Mouse (Mus musculus) cerebellum, adult 11-12 months (tissue): ENCODE results near the gene Pxn.
A peak's percentile ranks its signal among the peaks of the same experiment; 100 is the strongest.

ENCODE experiments used
- DNase-seq: peaks from one replicate; pipeline ENCODE4 v3.0.0; 2022

Gene Pxn

DNA sequence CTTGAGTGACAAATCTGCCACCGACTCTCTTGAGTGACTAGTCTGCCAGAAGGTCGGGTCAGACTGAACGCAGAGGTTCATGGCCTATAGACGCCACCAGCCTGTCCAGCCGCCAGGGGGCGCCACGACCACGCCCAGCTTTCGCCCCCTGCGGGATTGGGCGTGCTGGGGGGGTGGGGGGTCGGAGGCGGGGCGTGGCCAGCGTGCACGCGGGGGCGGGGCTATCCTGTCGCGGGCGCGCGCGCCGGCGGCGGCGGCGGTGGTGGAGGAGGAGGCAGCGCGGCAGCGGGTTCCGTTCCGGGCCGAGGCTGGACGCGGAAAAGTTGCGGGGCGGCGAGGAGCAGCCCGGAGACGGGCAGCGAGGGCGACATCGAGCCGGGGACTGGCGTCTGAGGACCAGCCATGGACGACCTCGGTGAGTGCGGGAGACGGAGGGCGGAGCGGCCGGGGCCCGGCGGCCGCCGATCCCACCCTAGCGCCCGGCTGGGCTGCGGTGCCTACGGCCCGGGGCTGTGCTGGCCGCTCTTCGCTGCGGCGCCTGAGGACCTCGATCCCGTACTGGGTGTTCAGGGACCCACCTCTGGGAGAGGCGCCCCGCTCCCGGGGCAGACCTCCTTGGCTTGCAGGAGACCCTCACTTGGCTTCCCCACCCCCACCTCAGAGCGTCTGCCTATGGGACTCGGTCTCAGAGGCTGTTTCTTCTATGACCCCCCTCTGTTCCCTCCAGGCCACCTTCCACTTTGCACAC is at the start of gene Pxn:
Gene Pxn (plus strand): TSS at position 223 of the 748 bp plus-strand sequence.
- peak; percentile 90 for DNase-seq

DNA sequence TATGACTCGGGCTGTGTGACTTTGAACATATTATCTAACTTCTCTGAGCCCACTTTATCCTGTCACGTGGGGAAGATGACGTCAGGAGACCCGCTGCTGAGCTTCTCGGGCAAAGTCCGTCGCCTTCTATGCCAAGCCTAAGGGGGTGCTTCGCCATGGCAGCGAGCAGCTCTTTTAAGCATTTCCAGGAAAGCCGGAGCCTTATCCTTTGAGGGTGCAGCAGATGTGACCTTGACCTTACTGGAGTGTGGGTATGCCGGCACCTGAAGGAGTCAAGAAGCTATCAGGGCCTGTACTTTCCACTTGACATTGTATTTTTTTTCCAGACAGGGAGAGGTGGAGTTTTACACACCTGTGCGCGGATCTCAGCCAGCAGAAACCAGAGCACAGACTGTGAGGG is 47.6 kb upstream of the Pxn start:
- DNase-seq: no peak

DNA sequence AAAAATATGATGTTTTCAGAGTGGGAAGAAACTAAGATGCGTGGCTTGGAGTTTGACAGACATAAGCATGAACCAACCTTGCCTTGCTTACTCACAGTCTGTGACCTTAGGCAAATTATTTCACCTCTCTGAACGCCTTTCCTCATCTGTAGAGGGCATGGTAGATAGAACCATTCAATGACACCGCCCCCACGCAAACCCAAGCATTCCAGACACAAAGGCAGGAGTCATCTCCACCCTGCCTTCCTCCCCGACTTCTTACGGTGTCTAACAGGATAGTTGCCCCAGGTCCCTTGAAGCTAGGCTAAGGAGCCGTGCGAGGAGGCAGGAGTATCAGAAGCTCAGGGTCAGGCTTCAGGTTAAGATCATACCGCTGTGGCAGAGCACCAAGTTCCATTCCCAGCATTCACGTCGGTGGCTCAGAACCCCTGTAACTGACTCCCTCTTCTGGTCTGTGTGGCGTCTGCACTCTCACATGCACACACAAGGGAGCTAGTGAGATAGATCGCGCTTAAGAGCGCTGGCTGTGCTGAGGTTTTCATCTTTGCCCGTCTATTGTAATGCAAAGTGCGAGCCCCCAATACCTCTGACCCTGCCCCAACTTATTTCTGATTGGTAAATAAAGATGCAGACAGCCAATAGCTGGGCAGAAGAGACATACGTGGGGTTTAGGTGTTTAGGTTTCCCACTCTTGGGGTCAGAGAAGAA is 41.9 kb upstream of the Pxn start:
- no peak for DNase-seq

DNA sequence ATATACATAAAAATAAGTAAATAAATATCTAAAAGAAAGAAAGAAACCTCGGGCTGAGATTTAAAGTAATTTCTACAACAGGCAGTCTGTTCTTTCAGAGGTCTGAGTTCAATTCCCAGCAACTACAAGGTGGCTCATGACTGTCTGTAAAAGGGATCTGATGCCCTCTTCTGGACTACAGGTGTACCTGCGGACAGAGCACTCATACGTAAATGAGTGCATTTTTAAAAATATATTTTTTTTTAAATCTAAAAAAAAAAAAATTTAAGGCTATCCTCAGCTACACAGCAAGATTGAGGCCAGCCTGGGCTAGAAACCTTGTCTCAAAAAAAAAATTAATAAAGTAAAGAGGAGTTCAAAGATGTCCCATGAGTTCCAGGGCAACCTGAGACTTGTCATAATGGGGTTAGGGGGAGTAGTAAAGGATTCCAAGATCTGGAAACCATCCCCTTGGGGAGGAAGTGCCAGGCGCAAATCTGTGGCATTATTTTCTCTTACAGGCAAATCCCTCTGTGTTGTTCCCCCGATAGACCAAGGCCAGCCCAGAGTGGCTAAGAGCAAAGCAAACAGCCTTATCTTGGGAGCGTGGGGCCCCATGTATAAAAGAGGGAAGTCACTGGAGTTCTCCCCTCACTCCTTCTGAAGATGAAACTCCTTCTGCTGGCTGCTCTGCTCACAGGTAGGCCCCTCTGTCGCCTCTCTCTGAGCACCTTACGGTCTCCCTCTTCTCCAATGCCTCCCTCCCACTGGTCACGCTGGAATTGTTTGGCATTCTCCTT is 40.6 kb upstream of the Pxn start, which contains the start of gene Pla2g1b:
Gene Pla2g1b (plus strand): TSS at position 621 of the 779 bp plus-strand sequence.
- DNase-seq: no peak

DNA sequence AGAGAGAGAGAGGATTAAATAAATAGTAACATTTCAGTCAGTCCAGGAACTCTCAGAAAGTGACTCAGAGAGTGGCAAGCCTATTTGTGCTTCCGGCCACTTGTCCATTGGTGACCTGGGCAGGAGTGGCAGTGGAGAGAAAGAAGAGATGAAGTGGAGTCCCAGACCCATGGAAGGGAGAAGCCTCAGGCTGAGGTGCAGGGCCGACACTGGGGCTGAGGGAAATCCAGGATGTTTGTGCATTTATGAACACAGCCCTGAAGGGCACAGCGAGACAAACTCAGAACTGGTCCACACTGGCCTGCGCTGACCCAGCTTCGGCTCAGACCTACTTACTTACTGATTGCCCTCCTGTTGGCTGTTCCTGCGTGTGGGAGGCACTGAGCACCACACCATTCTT is 36.7 kb upstream of the Pxn start:
- DNase-seq: no peak

DNA sequence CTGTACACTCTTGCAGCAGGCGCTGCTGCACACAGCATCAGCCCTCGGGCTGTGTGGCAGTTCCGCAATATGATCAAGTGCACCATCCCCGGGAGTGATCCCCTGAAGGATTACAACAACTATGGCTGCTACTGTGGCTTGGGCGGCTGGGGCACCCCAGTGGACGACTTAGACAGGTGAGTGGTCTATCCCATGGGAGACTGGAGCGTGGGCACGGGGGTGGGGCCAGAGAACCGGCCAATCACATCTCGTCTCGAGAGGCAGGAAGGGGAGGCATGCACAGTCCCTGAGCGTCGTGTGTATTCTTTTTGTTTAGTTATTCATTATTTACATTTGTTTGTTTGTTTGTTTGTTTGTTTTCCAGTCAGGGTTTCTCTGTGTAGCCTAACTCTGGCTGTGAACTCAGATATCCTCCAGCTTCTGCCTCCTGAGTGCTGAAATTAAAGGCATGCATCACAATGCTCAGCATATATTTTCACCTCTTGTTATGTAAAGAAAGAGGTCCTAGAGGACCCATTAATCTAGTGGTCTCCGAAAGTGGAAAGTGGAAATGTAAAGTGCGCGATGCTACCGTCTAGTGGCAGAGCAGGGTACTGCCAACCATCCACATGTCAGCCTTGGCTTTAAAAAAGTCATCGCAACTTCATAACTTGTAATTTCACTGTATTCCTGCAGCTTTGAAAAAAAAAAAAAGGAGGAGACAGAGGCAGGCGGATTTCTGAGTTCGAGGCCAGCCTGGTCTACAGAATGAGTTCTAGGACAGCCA is 35.5 kb upstream of the Pxn start:
- DNase-seq: no peak

DNA sequence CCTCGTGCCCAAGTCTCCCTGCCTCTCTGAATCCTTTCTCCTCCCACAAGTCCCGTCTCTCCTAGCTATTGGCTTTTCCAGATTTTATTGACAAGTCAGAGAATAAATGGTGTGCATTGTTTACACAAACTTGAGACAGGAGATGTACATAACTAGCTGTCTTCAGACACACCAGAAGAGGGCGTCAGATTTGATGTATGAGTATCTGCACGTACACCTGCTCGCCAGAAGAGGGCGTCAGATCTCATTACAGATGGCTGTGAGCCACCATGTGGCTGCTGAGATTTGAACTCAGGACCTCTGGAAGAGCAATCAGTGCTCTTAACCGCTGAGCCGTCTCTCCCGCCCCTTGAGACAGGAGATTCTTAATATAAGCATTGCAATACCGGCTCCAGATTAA is 33.3 kb upstream of the Pxn start:
- no peak for DNase-seq

DNA sequence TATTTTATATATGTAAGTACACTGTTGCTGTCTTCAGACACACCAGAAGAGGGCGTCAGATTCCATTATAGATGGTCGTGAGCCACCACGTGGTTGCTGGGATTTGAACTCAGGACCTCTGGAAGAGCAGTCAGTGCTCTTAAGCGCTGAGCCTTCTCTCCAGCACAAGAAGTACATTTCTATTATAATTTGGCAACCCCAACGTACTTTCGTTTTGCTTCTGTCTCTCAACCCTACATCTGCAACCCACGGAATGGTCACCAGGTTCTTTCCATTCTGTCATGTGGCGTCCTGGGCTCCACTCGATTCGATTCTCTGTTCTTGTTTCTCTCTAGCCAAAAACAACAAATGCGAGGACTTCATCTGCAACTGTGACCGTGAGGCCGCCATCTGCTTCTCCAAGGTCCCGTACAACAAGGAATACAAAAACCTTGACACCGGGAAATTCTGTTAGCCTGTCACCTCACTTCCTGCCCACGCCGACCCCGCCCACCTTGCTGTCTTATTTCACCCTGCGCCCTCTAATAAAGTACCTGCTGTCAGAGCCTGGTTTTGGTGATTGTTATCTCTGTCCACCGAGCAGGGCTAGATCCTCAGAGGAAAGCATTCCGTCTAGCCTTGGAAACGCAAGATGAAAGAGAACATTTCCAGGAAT is 32.2 kb upstream of the Pxn start:
- DNase-seq: no peak

DNA sequence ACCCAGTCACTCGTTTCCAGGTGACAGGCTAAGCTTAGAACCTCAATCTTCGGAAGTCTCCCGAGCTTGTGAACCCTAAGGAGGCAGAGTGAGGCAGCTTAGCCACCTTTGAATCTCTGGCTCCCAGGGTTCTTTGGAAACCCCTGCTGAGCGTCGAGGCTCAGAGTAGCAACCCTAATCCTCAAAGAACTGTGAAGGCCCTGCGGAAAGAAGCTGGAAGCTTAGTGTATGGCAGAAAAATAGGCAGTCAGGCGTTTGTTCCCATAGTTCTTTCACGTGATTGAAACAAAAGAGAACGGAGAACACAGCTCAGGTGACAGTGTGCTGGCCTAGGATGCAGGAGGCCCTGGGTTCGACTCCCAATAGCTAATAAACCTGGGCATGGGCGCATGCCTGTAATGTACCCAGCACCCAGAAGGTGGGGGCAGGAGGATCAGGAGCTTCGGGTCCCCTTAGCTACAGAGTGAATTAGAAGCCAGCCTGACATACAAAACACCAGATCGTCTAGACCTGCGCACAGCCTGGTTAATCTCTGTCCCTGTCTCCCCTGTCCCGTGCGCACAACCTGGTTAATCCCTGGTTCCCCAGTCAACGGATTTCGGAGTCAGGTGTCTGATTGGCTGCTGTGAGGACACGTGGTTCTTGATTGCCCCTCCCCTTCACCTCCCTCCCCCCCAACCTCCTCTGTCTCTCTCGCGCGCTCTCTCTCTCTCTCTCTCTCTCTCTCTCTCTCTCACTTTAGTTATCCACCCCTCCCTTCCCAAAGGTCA is 31.0 kb upstream of the Pxn start:
- peak; percentile 60 for DNase-seq

DNA sequence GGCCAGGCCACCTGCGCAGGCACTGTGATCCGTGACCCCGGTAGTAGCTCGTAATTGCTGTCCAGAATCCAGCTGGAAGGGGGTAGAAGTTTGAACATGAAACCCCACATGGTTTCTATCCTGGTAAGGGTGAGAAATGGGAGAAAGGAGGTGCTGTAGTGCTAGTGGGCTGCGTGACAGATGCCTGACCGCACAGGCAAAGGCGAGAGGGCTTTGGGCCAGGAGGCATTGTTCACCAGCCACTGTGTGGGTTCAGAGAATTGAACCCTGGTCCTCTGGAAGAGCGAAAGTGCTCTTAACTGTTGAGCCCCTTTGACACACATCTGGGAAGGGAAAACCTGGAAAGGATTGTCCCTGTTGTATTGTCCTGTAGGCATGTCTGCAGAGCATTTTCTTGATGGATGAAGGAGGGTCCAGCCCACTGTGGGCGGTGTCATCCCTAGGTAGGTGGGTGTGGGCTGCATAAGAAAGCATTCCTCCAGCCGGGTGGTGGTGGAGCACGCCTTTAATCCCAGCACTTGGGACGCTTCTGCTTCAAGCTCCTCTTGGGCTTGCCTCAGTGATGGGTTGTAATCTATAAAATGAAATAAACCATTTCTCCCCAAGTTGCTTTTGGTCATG is 30.3 kb upstream of the Pxn start:
- peak; percentile 35 for DNase-seq

DNA sequence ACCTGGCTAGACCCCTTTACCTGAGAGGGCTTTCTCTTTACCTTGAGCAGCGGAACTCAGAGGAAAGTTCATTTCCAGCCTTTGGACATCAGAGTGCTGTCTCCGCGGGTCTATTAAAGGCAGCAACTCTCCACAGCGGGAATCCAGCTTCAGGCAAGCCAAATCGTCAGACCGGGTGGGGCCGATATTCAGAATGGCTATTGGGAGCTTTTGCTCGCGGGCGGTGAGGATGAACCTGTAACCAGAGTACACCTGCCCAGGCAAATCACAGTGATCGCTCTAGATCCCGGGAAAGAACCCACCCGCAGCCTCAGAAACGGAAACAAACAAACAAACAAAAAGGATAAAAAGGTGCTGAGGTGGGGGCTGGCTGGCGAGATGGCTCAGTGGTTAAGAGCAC is 26.9 kb upstream of the Pxn start:
- no peak for DNase-seq

DNA sequence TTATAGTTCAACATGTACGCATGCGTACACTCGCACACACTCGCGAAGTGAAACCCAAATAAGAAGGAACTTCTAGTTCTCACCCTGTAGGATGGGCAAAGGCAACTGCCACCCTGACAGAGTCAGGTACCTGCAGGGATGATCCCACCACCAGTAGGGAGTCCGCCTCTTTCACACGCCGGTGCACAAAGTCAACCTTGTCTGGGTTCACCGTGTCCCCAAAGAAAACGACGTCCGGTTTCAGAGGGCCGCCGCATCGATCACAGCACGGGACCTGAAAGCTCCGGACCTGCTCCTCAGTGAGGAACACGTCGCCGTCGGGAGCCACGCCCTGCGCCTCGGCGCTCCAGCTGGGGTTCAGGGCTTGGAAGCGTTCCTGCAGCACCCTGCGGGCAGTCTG is 26.4 kb upstream of the Pxn start:
- DNase-seq: peak; percentile 61

DNA sequence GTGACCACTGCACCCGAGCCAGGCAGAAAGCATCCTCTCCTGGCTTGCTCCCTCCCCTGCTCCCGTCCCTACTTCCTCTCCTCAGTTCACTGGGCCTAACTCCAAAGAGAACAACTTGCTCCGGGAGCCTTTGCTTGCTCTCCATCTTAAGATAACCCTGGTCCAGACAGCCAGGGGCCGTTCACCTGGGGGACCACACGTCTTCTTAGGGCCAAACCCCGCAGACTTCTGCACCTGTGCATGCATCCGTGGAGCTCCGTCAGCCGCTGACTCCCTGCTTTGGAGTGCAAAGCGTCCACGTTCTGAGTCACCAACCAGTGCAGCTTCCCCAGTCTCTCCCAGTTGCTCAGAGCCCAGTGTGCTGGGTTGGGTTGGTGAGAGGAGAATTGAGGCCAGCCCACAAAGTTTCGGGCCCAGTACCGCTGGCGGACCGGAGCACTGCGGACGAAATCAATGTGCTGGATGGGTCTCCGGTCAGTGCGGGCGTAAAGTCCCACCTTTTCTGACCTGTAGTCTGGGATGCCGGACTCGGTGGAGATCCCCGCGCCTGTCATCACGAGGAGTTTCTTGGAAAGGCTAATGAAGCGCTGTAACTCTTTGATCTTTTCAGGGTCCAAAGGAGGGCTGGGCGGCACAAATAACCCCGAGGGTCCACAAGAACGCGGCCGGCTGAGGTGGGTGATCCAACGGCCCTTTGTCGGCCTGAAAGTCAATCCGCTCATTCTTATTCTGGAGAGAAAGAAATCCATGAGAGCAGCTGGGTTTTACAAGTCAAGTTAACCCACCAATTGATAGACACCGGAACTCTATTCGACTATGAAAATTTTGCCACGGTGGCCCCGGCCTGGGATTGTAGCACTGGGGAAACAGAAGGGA is 23.8 kb upstream of the Pxn start:
- DNase-seq: peak; percentile 53

DNA sequence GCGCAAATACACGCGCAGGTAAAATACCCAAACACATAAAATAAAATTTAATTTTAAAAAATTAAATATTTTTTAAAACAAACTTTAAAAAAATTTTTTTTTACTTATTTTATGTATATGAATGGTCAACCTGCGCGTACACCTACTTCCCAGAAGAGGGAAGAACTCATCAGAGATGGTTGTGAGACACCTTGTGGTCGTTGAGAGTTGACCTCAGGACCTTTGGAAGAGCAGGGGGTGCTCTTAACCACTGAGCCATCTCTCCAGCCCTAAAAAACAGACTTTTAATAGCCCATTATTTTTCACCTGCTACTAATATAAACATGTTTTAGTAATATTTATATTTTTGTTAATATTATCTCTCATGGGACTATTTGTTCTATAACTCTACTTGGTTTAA is 23.1 kb upstream of the Pxn start:
- no peak for DNase-seq

DNA sequence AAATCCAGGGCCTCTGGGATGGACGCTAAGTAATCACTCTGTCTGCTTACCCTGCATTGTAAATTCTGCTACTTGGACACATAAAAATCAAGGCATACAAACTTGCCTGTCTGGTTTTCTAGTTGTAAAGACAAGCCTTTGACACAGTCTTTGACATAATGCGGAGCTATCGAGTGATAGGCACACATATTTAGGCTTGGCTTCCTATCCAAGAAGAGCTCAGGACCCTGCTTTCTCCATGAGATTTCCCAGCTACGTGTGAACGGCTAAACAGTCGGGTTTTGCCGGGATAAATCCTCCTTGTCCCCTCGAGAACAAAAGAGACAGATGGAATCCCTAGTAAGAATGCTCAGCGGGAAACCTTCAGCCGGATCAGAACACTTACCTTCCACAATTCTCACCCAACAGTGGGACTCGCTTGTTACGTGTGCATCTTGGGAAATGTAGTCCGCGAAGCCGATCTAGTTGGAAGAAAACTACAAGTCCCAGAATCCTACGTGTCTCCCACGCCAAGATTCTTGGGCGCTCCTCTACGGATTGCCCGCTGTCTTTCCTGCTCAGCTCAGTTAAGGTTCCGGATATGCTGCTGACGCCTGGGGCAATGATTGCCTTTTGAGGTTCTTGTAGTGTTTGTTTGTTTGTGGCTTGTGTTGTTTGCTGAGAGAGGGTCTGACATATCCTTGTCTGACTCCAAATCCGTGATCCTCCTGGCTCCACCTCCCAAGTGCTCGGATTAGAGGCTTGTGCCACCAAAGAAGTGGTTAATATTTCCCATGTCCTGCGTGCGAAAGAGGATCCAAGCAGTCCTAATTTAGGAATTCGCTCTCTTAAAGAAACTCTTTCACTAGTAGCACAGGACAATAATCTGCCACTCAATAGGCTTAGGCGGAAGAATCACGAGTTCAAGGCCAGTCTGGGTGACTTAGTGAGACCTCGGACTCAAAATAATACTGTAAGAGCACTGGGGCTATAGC is 22.2 kb upstream of the Pxn start, which contains the start of gene Sirt4:
Gene Sirt4 (minus strand): TSS at position 779 of the 974 bp plus-strand sequence.
- peak; percentile 92 for DNase-seq

DNA sequence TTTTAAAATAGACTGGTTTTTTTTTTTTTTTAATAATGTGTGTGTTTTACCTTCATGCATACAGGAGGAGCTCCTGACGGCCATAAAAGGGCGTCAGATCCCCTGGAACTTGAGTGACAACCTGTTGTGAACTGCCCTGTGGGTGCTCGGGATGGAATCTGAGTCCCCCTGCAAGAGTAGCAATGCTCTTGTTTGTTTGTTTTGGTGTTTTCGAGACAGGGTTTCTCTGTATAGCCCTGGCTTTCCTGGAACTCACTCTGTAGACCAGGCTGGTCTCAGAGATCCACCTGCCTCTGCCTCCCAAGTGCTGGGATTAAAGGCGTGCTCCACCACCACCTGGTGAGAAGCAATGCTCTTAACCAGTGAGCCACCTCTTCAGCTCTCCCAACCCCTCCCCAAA is 21.5 kb upstream of the Pxn start:
- peak; percentile 55 for DNase-seq

DNA sequence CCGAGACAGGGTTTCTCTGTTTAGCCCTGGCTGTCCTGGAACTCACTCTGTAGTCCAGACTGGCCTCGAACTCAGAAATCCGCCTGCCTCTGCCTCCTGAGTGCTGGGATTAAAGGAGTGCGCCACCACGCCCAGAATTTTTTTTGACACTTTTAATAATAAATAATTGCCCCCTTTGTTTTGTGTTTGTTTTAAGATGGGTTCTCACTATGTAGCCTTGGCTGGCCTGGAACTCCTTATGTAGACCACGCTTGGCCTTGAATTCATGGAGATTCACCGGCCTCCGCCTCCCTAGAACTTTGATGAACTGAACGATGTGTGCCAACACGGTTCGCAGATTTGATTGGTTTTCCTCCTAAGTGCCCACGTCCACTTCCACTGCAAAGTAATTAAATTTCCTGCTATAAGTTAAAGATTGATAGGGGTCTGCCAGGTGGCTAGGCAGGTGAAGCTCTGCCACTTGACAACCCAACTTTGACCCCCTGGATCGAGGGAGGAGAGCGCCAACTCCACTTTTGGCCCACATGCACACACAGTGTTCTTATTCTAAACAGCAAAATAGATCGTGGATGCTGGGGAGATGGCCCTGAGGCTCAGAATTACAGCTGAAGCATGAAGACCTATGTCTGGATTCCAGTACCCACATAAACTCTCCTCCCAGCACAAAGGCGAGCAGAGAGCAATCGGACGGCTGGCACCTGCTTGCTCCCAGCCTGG is 20.8 kb upstream of the Pxn start:
- DNase-seq: no peak

DNA sequence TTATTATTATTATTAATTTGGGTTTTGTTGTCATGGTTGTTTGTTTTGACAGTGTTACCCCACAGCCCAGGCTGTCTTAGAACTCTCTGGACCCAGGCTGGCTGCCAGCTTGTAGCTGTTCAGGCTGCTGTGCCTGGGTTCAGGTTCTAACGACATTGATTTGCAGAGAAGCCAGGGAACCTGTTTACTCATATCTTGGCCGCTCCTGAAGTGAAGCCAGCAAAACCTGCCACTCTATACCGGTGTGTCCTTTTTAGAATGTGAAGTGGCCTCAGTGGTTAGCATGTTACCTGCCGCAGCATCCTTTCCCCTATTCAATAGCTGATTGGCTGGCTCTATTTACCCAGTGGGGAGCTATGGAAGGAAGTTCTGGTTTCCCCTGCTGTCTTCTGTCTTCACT is 19.8 kb upstream of the Pxn start:
- DNase-seq: peak; percentile 61
